Mouse (Mus musculus): ENCODE data around the gene Abcc9. TPM values are rescaled to one million over a fixed set of nuclear protein-coding genes. Genes with fewer than 3 reads are reported as not detected.

Gene Abcc9
- polyA plus RNA-seq, 1 experiment from 2014 or later = 5.3 TPM

DNA sequence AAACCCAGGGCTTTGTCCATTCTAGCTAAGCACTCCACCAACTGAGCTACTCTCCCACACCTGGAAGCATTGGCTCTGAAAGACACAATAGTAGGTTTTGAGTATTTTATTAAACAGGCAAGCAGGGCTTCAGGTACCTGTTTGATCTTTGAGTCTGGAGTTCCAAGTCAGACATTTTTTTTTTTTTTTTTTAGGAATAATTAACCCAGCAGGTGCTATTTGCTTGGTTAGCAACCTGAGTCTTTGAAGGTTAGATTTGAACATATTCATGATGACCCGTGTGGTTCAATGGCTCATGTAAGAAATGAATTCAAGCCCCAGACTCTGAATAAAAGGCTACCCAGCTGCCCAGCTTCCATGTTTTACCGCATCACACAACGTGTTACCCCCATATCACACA lies 137.4 kb downstream of the Abcc9 start:
- 85% methylated on average over 3 of the region's 3 CpGs for WGBS

DNA sequence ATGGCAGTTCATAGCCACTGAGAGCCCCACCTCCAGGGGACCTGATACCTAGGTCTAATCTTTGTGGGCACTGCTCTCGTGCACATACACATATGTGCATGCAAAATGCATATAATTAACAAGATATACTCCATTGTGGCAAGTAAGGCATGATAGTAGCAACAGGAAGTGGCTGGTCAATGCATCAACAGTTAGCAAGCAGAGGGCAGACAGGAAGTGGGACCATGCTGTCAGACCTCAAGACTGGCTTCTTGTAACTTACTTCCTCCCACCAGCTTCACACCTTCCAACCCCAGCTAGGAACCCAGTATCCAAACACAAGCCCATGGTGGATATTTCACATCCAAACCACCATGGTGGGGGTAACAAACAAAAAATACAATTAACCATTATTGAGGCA lies 141.0 kb downstream of the Abcc9 start:
- WGBS = 65% methylated on average over 1 of the region's 1 CpGs
- Histone ChIP-seq H3K4me2 (no peak overlapping the region), H3K27me3 (no peaks in the 10 kb centered on the region), H3K9me3 (no peaks in the 10 kb centered on the region), H3K9ac (no peak overlapping the region), H3K4me3 (no peak overlapping the region), H3K4me1 (peaks cover 7% of the 10 kb centered on the region; the same call in 1 of the 2 replicates), H3K36me3 (no peaks in the 10 kb centered on the region), H3K27ac (no peak overlapping the region)
- no peak for ATAC-seq (ENCODE audit: borderline replicate concordance, extremely low read depth, low FRiP score, low TSS enrichment)

More for the DNA sequence above, 137.4 kb downstream of the Abcc9 start:
- Histone ChIP-seq H3K4me3 (no peak overlapping the region), H3K9ac (no peak overlapping the region), H3K9me3 (no peaks in the 10 kb centered on the region), H3K27ac (no peak overlapping the region), H3K27me3 (peaks cover 10% of the 10 kb centered on the region), H3K36me3 (no peaks in the 10 kb centered on the region), H3K4me1 (peaks cover 12% of the 10 kb centered on the region), H3K4me2 (no peak overlapping the region)
- no peak for ATAC-seq (ENCODE audit: borderline replicate concordance, extremely low read depth, low FRiP score, low TSS enrichment)

DNA sequence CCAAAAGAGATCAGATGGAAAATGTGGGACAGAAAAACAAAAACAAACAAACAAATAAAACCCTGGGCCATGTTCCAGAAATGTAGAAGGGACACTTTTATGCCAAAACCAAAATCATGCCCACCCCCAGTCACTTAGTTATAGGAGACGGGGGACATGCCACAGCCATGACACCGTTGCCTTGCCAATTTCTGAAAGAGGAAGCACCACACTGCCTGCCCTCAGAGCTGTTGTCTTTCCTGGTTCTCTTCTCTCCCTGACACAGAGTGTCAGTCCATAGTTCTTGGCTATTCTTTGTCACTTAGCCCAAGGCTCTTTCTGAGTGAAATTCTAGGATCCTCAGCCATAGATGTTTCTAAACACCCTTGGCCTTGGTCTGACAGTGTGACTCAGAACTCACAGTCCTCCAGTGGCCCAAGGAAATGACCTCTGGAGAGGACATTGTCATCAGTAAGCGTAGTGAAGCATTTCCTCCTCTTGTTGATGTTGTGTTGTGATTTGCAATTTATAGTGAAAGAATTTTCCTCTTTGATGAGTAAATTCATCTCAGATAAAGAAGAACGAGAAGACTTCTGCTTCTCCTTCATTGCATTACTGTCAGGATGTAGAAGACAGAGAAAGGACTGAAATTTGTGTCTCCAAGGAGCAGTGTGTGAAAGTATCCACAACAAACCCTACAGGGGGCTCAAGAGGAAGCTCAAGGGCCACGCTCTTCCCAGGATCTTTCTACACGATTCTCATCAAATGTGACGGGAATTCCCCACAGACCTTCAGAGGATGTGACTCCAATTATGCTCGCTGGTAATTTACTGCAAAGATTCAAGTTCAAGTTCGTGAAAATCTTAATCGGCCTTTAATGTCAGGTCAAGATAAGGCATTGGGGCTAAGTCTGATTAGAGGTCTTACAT lies 143.1 kb downstream of the Abcc9 start:
- 73% methylated on average over 10 of the region's 10 CpGs for WGBS
- Histone ChIP-seq H3K4me3 (no peak overlapping the region), H3K9ac (no peak overlapping the region), H3K27ac (no peak overlapping the region), H3K9me3 (no peaks in the 10 kb centered on the region), H3K27me3 (no peaks in the 10 kb centered on the region), H3K36me3 (no peaks in the 10 kb centered on the region), H3K4me2 (no peak overlapping the region), H3K4me1 (peaks cover 7% of the 10 kb centered on the region; the same call in 1 of the 2 replicates)
- no peak for ATAC-seq (ENCODE audit: borderline replicate concordance, extremely low read depth, low FRiP score, low TSS enrichment)

DNA sequence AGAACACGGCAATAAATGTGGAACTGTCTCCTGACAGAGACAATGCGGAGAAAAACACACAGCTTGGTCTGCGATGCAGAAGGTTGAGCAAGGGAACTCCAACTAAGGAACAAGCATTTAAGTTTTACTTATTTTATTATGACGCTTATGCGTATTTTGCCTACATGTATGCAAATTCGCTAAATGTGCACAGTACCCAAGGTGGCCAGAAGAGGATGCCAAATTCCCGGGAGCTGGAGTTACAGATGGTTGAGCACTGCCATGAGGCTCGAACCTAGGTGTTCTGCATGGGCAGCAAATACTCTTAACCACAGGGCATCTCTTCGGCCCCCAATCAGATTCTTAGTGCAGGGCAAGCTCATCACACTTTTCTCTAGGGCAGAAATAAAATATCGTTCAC lies 144.0 kb downstream of the Abcc9 start:
- Histone ChIP-seq H3K9me3 (no peaks in the 10 kb centered on the region), H3K4me2 (no peak overlapping the region), H3K4me1 (peaks cover 7% of the 10 kb centered on the region; the same call in 1 of the 2 replicates), H3K4me3 (no peak overlapping the region), H3K9ac (no peak overlapping the region), H3K27me3 (no peaks in the 10 kb centered on the region), H3K36me3 (no peaks in the 10 kb centered on the region), H3K27ac (no peak overlapping the region)
- WGBS = 82% methylated on average over 10 of the region's 10 CpGs
- ATAC-seq (ENCODE audit: borderline replicate concordance, extremely low read depth, low FRiP score, low TSS enrichment) = no peak

GRCm38 (mm10) chr6:142555988-142556387 lies 146.1 kb downstream of the Abcc9 start:
- ATAC-seq (ENCODE audit: borderline replicate concordance, extremely low read depth, low FRiP score, low TSS enrichment) = no peak
- 87% methylated on average over 1 of the region's 1 CpGs for WGBS

DNA sequence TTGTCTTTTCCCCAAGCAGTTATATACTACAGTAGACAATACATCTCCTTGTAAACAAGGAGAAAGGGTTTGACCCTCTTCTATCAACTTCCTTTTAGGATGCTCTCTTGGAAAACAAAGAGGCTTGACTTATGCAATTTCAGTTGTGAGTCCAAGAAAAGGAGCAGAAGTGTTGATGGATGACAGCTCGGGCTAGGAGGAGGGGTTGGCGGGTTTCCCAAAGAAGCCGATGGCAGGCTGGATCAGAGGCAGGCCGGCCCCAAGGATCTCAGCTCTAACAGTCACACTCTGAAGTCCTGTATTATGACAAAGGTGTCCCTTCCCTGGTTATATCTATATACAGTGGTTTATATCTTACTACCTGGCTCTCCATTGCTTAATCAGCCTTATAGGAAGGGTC lies 150.6 kb downstream of the Abcc9 start:
- Histone ChIP-seq H3K4me1 (peaks cover 9% of the 10 kb centered on the region), H3K9me3 (no peaks in the 10 kb centered on the region), H3K9ac (no peak overlapping the region), H3K27me3 (no peaks in the 10 kb centered on the region), H3K4me2 (no peak overlapping the region), H3K27ac (peak overlapping the region; percentile 68), H3K4me3 (no peak overlapping the region), H3K36me3 (no peaks in the 10 kb centered on the region)
- 35% methylated on average over 4 of the region's 4 CpGs for WGBS
- ATAC-seq (ENCODE audit: borderline replicate concordance, extremely low read depth, low FRiP score, low TSS enrichment) = peak; percentile 92

More at GRCm38 (mm10) chr6:142555988-142556387, 146.1 kb downstream of the Abcc9 start:
- Histone ChIP-seq H3K4me1 (peaks cover 15% of the 10 kb centered on the region), H3K4me3 (no peak overlapping the region), H3K36me3 (no peaks in the 10 kb centered on the region), H3K27me3 (no peaks in the 10 kb centered on the region), H3K9me3 (no peaks in the 10 kb centered on the region), H3K4me2 (no peak overlapping the region), H3K27ac (no peak overlapping the region), H3K9ac (no peak overlapping the region)

- no peaks in the 10 kb centered on the region for H3K9me3 ChIP-seq
- no peaks in the 10 kb centered on the region for H3K36me3 ChIP-seq
- H3K4me3 ChIP-seq = no peak overlapping the region
- ATAC-seq (ENCODE audit: borderline replicate concordance, extremely low read depth, low FRiP score, low TSS enrichment) = peak; percentile 43; the same call in 1 of the 2 replicates
- H3K4me1 ChIP-seq = peaks cover 9% of the 10 kb centered on the region
- H3K9ac ChIP-seq = no peak overlapping the region
- no peaks in the 10 kb centered on the region for H3K27me3 ChIP-seq
- H3K27ac ChIP-seq = peak overlapping the region; percentile 68
- H3K4me2 ChIP-seq = 0 out of 2 replicates have a peak overlapping the region, but pooled peaks have one; percentile 18
- 23% methylated on average over 4 of the region's 4 CpGs for WGBS
Observed at GRCm38 (mm10) chr6:142550871-142551270, 151.2 kb downstream of the Abcc9 start.

GRCm38 (mm10) chr6:142548377-142548776 lies 153.7 kb downstream of the Abcc9 start:
- H3K9ac ChIP-seq = no peak overlapping the region
- H3K36me3 ChIP-seq = no peaks in the 10 kb centered on the region
- peaks cover 11% of the 10 kb centered on the region for H3K4me1 ChIP-seq
- H3K4me3 ChIP-seq = no peak overlapping the region
- WGBS = 67% methylated on average over 2 of the region's 2 CpGs
- no peaks in the 10 kb centered on the region for H3K27me3 ChIP-seq
- no peak for ATAC-seq (ENCODE audit: borderline replicate concordance, extremely low read depth, low FRiP score, low TSS enrichment)
- no peaks in the 10 kb centered on the region for H3K9me3 ChIP-seq
- no peak overlapping the region for H3K4me2 ChIP-seq
- H3K27ac ChIP-seq = no peak overlapping the region

DNA sequence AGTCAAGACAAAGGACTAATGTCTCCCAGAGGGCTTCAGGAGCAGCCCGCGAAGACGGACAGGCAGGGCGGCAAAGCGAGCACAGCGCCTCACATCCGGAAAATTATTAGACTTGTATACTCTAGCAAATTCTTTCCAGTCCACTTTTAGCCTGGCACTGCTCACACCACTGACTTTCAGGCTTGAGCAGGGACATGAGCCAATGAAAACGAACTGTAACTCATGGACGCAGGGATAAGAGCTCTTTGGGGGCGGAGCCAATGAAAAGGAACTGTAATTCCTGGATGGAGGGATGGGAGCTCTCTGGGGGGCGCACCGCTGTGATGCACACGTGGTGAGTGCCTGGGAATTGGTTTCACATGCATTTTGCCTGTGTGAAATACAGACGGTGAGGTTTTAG lies 157.0 kb downstream of the Abcc9 start:
- Histone ChIP-seq H3K9ac (no peak overlapping the region), H3K4me3 (no peak overlapping the region), H3K4me2 (0 out of 2 replicates have a peak overlapping the region, but pooled peaks have one; percentile 8), H3K4me1 (peaks cover 14% of the 10 kb centered on the region), H3K9me3 (no peaks in the 10 kb centered on the region), H3K36me3 (no peaks in the 10 kb centered on the region), H3K27ac (no peak overlapping the region), H3K27me3 (no peaks in the 10 kb centered on the region)
- ATAC-seq (ENCODE audit: borderline replicate concordance, extremely low read depth, low FRiP score, low TSS enrichment) = no peak
- 48% methylated on average over 14 of the region's 14 CpGs for WGBS

DNA sequence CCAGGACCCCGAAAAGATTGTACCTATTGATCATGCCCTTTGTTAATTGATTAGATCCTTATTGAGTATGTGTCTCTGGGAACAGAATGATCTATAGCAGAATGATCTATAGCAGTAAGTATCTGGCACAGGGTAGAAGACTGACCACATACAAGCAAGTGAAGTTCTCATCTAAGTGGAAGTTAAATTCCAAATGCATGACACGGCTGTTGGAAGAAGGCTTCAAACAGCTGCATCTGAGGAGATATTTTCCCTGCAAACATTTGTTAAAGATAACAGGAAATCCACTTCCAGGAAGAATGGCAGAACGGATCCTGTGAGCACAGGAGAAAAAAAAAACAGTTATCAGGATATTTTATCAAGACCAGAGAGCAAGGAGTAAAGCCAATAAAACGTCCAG lies 158.5 kb downstream of the Abcc9 start:
- H3K4me2 ChIP-seq = no peak overlapping the region
- no peak overlapping the region for H3K9ac ChIP-seq
- H3K27me3 ChIP-seq = no peaks in the 10 kb centered on the region
- no peaks in the 10 kb centered on the region for H3K9me3 ChIP-seq
- H3K36me3 ChIP-seq = no peaks in the 10 kb centered on the region
- no peak overlapping the region for H3K4me3 ChIP-seq
- 37% methylated on average over 4 of the region's 4 CpGs for WGBS
- H3K4me1 ChIP-seq = peaks cover 26% of the 10 kb centered on the region
- no peak for ATAC-seq (ENCODE audit: borderline replicate concordance, extremely low read depth, low FRiP score, low TSS enrichment)
- no peak overlapping the region for H3K27ac ChIP-seq

GRCm38 (mm10) chr6:142542800-142543175 lies 159.3 kb downstream of the Abcc9 start:
- Histone ChIP-seq H3K9ac (no peak overlapping the region), H3K4me1 (peaks cover 34% of the 10 kb centered on the region), H3K4me2 (no peak overlapping the region), H3K27ac (no peak overlapping the region), H3K4me3 (no peak overlapping the region), H3K36me3 (no peaks in the 10 kb centered on the region), H3K27me3 (no peaks in the 10 kb centered on the region), H3K9me3 (no peaks in the 10 kb centered on the region)
- ATAC-seq (ENCODE audit: borderline replicate concordance, extremely low read depth, low FRiP score, low TSS enrichment) = no peak
- WGBS = 58% methylated on average over 6 of the region's 6 CpGs

DNA sequence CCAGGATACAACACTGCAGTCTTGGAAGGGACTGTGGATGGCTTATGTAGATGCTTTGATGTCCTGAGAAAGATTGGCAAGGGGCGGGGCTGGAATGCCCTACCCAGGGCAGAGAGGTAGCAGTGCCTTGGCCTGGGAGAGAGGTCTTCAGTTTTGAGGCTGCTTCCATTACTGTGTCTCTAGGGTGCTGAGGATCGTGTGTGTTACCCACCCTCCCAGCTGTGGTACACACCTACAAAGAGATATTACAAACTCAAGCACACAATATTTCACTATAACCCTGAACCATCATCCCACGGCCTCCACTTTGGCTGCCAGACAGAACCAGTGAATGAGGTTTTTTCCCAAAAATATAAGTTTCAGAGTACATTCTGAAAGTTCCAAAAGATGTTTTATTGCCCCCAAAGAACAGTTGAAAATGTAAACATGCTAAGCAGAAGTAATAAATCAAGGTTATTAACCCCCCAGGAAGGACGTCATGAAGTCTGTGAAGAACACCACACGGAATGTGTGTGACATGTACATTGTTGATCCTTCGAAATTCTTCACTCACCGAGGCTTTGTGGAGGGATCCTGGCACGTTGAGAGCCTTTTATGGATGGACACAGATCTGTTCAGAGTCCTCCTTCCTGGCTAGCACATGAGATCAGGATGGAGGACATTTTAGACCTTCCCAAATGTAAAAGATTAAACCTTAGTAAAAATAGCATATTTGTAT lies 159.9 kb downstream of the Abcc9 start:
- Histone ChIP-seq H3K4me3 (no peak overlapping the region), H3K4me2 (no peak overlapping the region), H3K4me1 (peaks cover 34% of the 10 kb centered on the region), H3K9ac (no peak overlapping the region), H3K27ac (peak overlapping the region; percentile 38), H3K9me3 (no peaks in the 10 kb centered on the region), H3K36me3 (no peaks in the 10 kb centered on the region), H3K27me3 (no peaks in the 10 kb centered on the region)
- ATAC-seq (ENCODE audit: borderline replicate concordance, extremely low read depth, low FRiP score, low TSS enrichment) = no peak
- WGBS = 42% methylated on average over 8 of the region's 8 CpGs
